Mouse (Mus musculus) liver, embryonic 14.5 days (tissue): ENCODE measurements around the gene Plcb1. TPM values are rescaled to one million over a fixed set of nuclear protein-coding genes. Genes with fewer than 3 reads are reported as not detected.

Experiments
- ATAC-seq: fragments of 200-750 bp; cut with Nextera tagmentation; 2 replicates; pipeline ENCODE4 v1.8.0; 2017; ENCODE audit warnings: moderate number of reproducible peaks, mild to moderate bottlenecking, moderate library complexity; ENCODE audit not compliant: insufficient read depth
- DNase-seq, 3 experiments: peaks; one replicate each; pipeline ENCODE4 v3.0.0-alpha.2; 2012 to 2013; ENCODE audit warnings: low read depth in 3 of 3, low spot score in 3 of 3
- H3K27ac ChIP-seq: fragments of 300-500 bp; sonication (generic); 2 replicates; pipeline ENCODE4 v1.5.1; 2014; ENCODE audit warnings: moderate library complexity, mild to moderate bottlenecking, control low read depth, inconsistent platforms
- H3K27me3 ChIP-seq: fragments of 300-500 bp; sonication (generic); 2 replicates; pipeline ENCODE4 v1.6.1; 2014; ENCODE audit warnings: mild to moderate bottlenecking, low read length, moderate library complexity; ENCODE audit not compliant: control insufficient read depth, insufficient read depth
- H3K36me3 ChIP-seq: fragments of 300-500 bp; sonication (generic); replicated peaks from 2 replicates; pipeline ENCODE4 v1.6.1; 2014; ENCODE audit warnings: low read depth; ENCODE audit not compliant: control insufficient read depth, insufficient read depth
- H3K4me1 ChIP-seq, 2 experiments: fragments of 200-500 bp in 1 of 2; fragments of 300-500 bp in 1 of 2; sonication (generic) in 1 of 2; replicated peaks; 2 replicates each; pipeline ENCODE4 v1.6.1; 2012 to 2014; ENCODE audit warnings: antibody characterized with exemption in 1 of 2, inconsistent platforms in 1 of 2, low read length in 1 of 2; ENCODE audit not compliant: control insufficient read depth in 2 of 2, insufficient read depth in 2 of 2
- H3K4me2 ChIP-seq: fragments of 300-500 bp; sonication (generic); 2 replicates; pipeline ENCODE4 v1.6.1; 2014; ENCODE audit warnings: low read depth, mild to moderate bottlenecking, control low read depth, moderate library complexity
- H3K4me3 ChIP-seq, 2 experiments: fragments of 200-500 bp in 1 of 2; fragments of 300-500 bp in 1 of 2; sonication (generic) in 1 of 2; 2 replicates each; pipeline ENCODE4 v1.5.1; 2012 to 2014; ENCODE audit warnings: low read depth in 2 of 2, low read length in 2 of 2, mild to moderate bottlenecking in 2 of 2, control low read depth in 1 of 2, inconsistent platforms in 1 of 2, moderate library complexity in 1 of 2; ENCODE audit not compliant: insufficient read depth in 1 of 2
- H3K9ac ChIP-seq: fragments of 300-500 bp; sonication (generic); replicated peaks from 2 replicates; pipeline ENCODE4 v1.6.1; 2014; ENCODE audit warnings: mild to moderate bottlenecking, control low read depth, moderate library complexity
- H3K9me3 ChIP-seq: fragments of 300-500 bp; sonication (generic); 2 replicates; pipeline ENCODE4 v1.6.1; 2016; ENCODE audit warnings: low read length, mixed read lengths; ENCODE audit not compliant: control insufficient read depth
- CTCF ChIP-seq: IDR thresholded peaks from 2 replicates; pipeline ENCODE4 v1.5.1; 2016; ENCODE audit warnings: antibody characterized with exemption, low read depth, control low read depth
- EP300 ChIP-seq: IDR thresholded peaks from 2 replicates; pipeline ENCODE4 v1.6.1; 2016; ENCODE audit warnings: antibody characterized with exemption, low read depth
- WGBS: fragments of 180-500 bp; shearing (Covaris S2); extraction: QIAGEN DNeasy Blood & Tissue Kit; methylation state at CpG from one replicate; pipeline ENCODE4 v1.1.7; 2014; ENCODE audit not compliant: insufficient replicate concordance; 5-methylcytosine and 5-hydroxymethylcytosine counted together
- polyA plus RNA-seq, 2 experiments: library from polyadenylated mRNA; depleted of rRNA in 1 of 2; stranded (reverse) in 1 of 2; unstranded in 1 of 2; fragments of >200 nt; fragmentation: Nextera tagmentation in 1 of 2; extraction: Ambion mirVana in 1 of 2; gene quantifications; 2 replicates each; pipeline versions ENCODE4 v1.2.1 to v1.2.3; 2012 to 2014

The Plcb1 gene
- polyA plus RNA-seq, 2 experiments, result 0.56 to 3.0 TPM

DNA sequence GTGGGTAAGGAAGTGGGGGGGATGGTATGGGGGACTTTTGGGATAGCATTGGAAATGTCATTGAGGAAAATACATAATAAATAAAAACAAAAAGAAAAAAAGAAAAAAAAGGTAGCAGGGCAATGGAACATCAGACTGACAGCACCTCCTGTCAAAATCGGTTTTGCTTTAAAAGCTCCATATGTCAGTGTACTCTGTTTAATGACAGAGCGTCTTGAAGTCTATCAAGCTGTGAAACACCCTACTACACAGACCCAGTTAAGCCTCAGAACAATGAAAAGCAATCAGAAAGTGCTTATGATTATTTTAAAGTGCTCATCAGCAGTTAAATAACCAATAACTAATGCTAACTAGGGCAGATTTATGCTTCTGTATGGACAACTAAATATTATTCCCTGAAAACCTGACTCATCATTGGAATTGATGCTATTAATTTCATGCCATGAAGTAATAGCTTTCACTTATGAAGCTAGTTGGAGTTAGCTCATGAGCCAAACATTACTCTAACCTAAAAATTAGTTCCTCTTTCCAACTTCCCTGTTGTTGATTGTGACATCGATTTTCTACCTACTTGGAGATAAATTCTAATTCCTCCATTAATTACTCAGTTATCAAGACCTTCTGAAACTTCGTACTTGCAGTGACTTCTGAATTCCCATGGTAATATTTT, 717.6 kb downstream of the Plcb1 start:
- Histone ChIP-seq H3K4me1 (no peaks in the 10 kb centered on the region), H3K9me3 (no peaks in the 10 kb centered on the region), H3K9ac (no peak overlapping the region), H3K27ac (no peak overlapping the region), H3K36me3 (no peaks in the 10 kb centered on the region), H3K4me3 (no peak overlapping the region), H3K4me2 (no peak overlapping the region), H3K27me3 (no peaks in the 10 kb centered on the region)
- DNase-seq, result no peak
- ATAC-seq, result no peak
- TF ChIP-seq EP300, result no peak
- no peak for TF ChIP-seq CTCF
- 51% methylated on average over 4 of the region's 4 CpGs for WGBS

GRCm38 (mm10) chr2:135503998-135504354, 718.1 kb downstream of the Plcb1 start:
- H3K27me3 ChIP-seq, result no peaks in the 10 kb centered on the region
- no peak for ATAC-seq
- no peaks in the 10 kb centered on the region for H3K36me3 ChIP-seq
- no peak overlapping the region for H3K27ac ChIP-seq
- no peak overlapping the region for H3K9ac ChIP-seq
- no peak overlapping the region for H3K4me3 ChIP-seq
- DNase-seq, result no peak
- no peak for TF ChIP-seq CTCF
- no peak for TF ChIP-seq EP300
- no peaks in the 10 kb centered on the region for H3K9me3 ChIP-seq
- H3K4me1 ChIP-seq, result no peaks in the 10 kb centered on the region
- no peak overlapping the region for H3K4me2 ChIP-seq

DNA sequence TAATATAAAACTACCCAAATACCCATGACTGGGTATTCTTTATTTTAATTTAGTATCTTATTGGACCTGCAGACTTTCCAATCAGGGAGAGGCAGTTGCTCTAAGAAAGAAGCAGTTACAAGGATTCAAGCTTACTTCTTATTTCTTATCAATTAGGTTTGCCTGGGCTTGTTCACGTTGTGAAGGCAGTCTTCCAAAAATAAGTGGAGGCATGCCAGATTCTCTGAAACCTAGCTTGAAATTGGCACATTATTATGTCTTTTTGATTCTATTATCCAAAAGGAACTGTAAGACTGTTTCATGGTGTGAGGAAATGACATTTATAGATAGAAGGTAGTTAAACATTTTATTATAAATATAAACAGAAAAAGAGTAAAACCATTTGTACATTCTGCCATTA, 721.2 kb downstream of the Plcb1 start:
- TF ChIP-seq CTCF, result no peak
- no peaks in the 10 kb centered on the region for H3K4me1 ChIP-seq
- no peak overlapping the region for H3K9ac ChIP-seq
- no peak overlapping the region for H3K4me2 ChIP-seq
- H3K36me3 ChIP-seq, result no peaks in the 10 kb centered on the region
- no peak for DNase-seq
- no peaks in the 10 kb centered on the region for H3K9me3 ChIP-seq
- no peak for ATAC-seq
- H3K27ac ChIP-seq, result no peak overlapping the region
- H3K4me3 ChIP-seq, result no peak overlapping the region
- whole genome bisulfite sequencing, result 49% methylated on average over 1 of the region's 1 CpGs
- no peaks in the 10 kb centered on the region for H3K27me3 ChIP-seq

GRCm38 (mm10) chr2:135518956-135519355, 733.1 kb downstream of the Plcb1 start:
- Histone ChIP-seq H3K4me1 (no peaks in the 10 kb centered on the region), H3K27ac (no peak overlapping the region), H3K36me3 (no peaks in the 10 kb centered on the region), H3K9me3 (no peaks in the 10 kb centered on the region), H3K27me3 (no peaks in the 10 kb centered on the region), H3K4me3 (no peak overlapping the region), H3K4me2 (no peak overlapping the region), H3K9ac (no peak overlapping the region)
- ATAC-seq, result no peak
- DNase-seq, result no peak
- 40% methylated on average over 2 of the region's 2 CpGs for WGBS
- TF ChIP-seq CTCF, result no peak
- no peak for TF ChIP-seq EP300

Other genes with a start within 250 kb of the Plcb1 start
- 0.28 and 0.41 TPM in 2 replicates for gene Hao1, start 231.7 kb upstream of the Plcb1 start, polyA plus RNA-seq (2012; rRNA removed)
- gene Hao1, start 231.7 kb upstream of the Plcb1 start, polyA plus RNA-seq (2014; fragmentation: Nextera tagmentation; extraction: Ambion mirVana), result 0.71 and 0.85 TPM in 2 replicates
- gene Tmx4, start 141.9 kb upstream of the Plcb1 start, polyA plus RNA-seq (2012; rRNA removed), result 3.3 and 4.6 TPM in 2 replicates
- gene Tmx4, start 141.9 kb upstream of the Plcb1 start, polyA plus RNA-seq (2014; fragmentation: Nextera tagmentation; extraction: Ambion mirVana), result 9.6 and 10.0 TPM in 2 replicates